In genomic region chr14:29998747-29999474, GRCm38 (mm10) we compare ENCODE assay signal across 22 mouse cellular contexts. TPM values are rescaled to one million over a fixed set of nuclear protein-coding genes. Genes with fewer than 3 reads are reported as not detected.
DNase-seq lines count a peak whose midpoint lies in the region; ATAC-seq lines count a peak whose summit lies in the region.
"Had no signal": no experiment of that assay in that cellular context is flagged by ENCODE, and none has a peak within 500 bp of the region (broad histone marks: within the 10 kb centered on the region; RNA-seq: fewer than 3 reads in every experiment).

No protein-coding gene starts in this region.

- no peak overlapping the region for H3K27ac ChIP-seq in hindbrain, embryonic 15.5 days (replicated peaks)
- no peak overlapping the region for H3K27ac ChIP-seq in hindbrain, embryonic 12.5 days
- H3K27ac ChIP-seq in neural tube, embryonic 15.5 days (replicated peaks), result no peak overlapping the region
- no peak overlapping the region for H3K27ac ChIP-seq in forebrain, embryonic 16.5 days (ENCODE audit: low read length)
- H3K27ac ChIP-seq: heart, embryonic 13.5 days; limb, embryonic 15.5 days; lung, embryonic 15.5 days; macrophage; midbrain, embryonic 10.5 days; stomach, embryonic 15.5 days had no signal

- H3K36me3 ChIP-seq in hindbrain, embryonic 15.5 days, result peaks cover 29% of the 10 kb centered on the region
- H3K36me3 ChIP-seq in hindbrain, embryonic 12.5 days, result peaks cover 33% of the 10 kb centered on the region
- peaks cover 34% of the 10 kb centered on the region for H3K36me3 ChIP-seq in neural tube, embryonic 15.5 days
- H3K36me3 ChIP-seq in forebrain, embryonic 16.5 days (ENCODE audit: control insufficient read depth, insufficient read depth), result peaks cover 15% of the 10 kb centered on the region

- WGBS in hindbrain, embryonic 15.5 days, result 74% methylated on average over 13 of the region's 13 CpGs
- 71% methylated on average over 13 of the region's 13 CpGs for WGBS in hindbrain, embryonic 12.5 days
- WGBS in neural tube, embryonic 15.5 days, result 75% methylated on average over 13 of the region's 13 CpGs
- WGBS in forebrain, embryonic 16.5 days, result 65% methylated on average over 13 of the region's 13 CpGs

- ATAC-seq in hindbrain, embryonic 15.5 days (ENCODE audit: low FRiP score, low read depth), result 0 out of 2 replicates have a peak, but pooled peaks have one; percentile 5
- no peak for ATAC-seq in hindbrain, embryonic 12.5 days (ENCODE audit: low FRiP score)
- peak; percentile 12; the same call in 1 of the 2 replicates for ATAC-seq in neural tube, embryonic 15.5 days (ENCODE audit: low FRiP score)
- peak; percentile 11; the same call in 1 of the 2 replicates for ATAC-seq in forebrain, embryonic 16.5 days
- ATAC-seq: inflammation-experienced regulatory T-cells, adult 6 months had no signal

- no peaks in the 10 kb centered on the region for H3K9me3 ChIP-seq in hindbrain, embryonic 15.5 days
- no peaks in the 10 kb centered on the region for H3K9me3 ChIP-seq in hindbrain, embryonic 12.5 days (replicated peaks)
- no peaks in the 10 kb centered on the region for H3K9me3 ChIP-seq in neural tube, embryonic 15.5 days (replicated peaks)
- H3K9me3 ChIP-seq in forebrain, embryonic 16.5 days (ENCODE audit: control insufficient read depth, low read length), result no peaks in the 10 kb centered on the region
- H3K9me3 ChIP-seq: heart, embryonic 13.5 days; limb, embryonic 15.5 days; lung, embryonic 15.5 days; midbrain, embryonic 10.5 days; stomach, embryonic 15.5 days had no signal

- no peaks in the 10 kb centered on the region for H3K27me3 ChIP-seq in hindbrain, embryonic 15.5 days
- H3K27me3 ChIP-seq in hindbrain, embryonic 12.5 days, result no peaks in the 10 kb centered on the region
- H3K27me3 ChIP-seq in neural tube, embryonic 15.5 days (replicated peaks), result no peaks in the 10 kb centered on the region
- no peaks in the 10 kb centered on the region for H3K27me3 ChIP-seq in forebrain, embryonic 16.5 days (replicated peaks; ENCODE audit: control insufficient read depth, insufficient read depth, low read length)
- H3K27me3 ChIP-seq: limb, embryonic 15.5 days; lung, embryonic 15.5 days; stomach, embryonic 15.5 days had no signal

- no peak overlapping the region for H3K4me2 ChIP-seq in hindbrain, embryonic 15.5 days
- H3K4me2 ChIP-seq in hindbrain, embryonic 12.5 days (replicated peaks), result no peak overlapping the region
- H3K4me2 ChIP-seq in neural tube, embryonic 15.5 days, result no peak overlapping the region
- H3K4me2 ChIP-seq in forebrain, embryonic 16.5 days (ENCODE audit: low read length), result no peak overlapping the region
- H3K4me2 ChIP-seq: heart, embryonic 13.5 days; limb, embryonic 15.5 days; lung, embryonic 15.5 days; stomach, embryonic 15.5 days had no signal

- H3K4me3 ChIP-seq in hindbrain, embryonic 15.5 days, result no peak overlapping the region
- H3K4me3 ChIP-seq in hindbrain, embryonic 12.5 days, result no peak overlapping the region
- no peak overlapping the region for H3K4me3 ChIP-seq in neural tube, embryonic 15.5 days (replicated peaks)
- H3K4me3 ChIP-seq in forebrain, embryonic 16.5 days (replicated peaks; ENCODE audit: low read length), result no peak overlapping the region
- H3K4me3 ChIP-seq: heart, embryonic 13.5 days; limb, embryonic 15.5 days; lung, embryonic 15.5 days; midbrain, embryonic 10.5 days; stomach, embryonic 15.5 days had no signal

- no peaks in the 10 kb centered on the region for H3K4me1 ChIP-seq in hindbrain, embryonic 15.5 days (replicated peaks)
- no peaks in the 10 kb centered on the region; the same call in 1 of the 2 replicates for H3K4me1 ChIP-seq in hindbrain, embryonic 12.5 days
- no peaks in the 10 kb centered on the region for H3K4me1 ChIP-seq in neural tube, embryonic 15.5 days
- H3K4me1 ChIP-seq in forebrain, embryonic 16.5 days (replicated peaks; ENCODE audit: control insufficient read depth, insufficient read depth, low read length), result peaks cover 4% of the 10 kb centered on the region; the same call in 1 of the 2 replicates
- H3K4me1 ChIP-seq: limb, embryonic 15.5 days; midbrain, embryonic 10.5 days; stomach, embryonic 15.5 days had no signal

- no peak for DNase-seq in neural tube, embryonic 10.5 days (ENCODE audit: extremely low spot score, low spot score)
- DNase-seq in MN1 (ENCODE audit: low spot score), result no peak
- no peak for DNase-seq in thymus, postnatal 36 days
- DNase-seq: adrenal gland, postnatal 25 days; cerebellum, adult 18-20 months; cerebellum, postnatal 25 days; heart, adult 11 months; kidney, adult 8-10 months; kidney, postnatal 25 days; right cerebral cortex, postnatal 25 days; thymus, adult 2 months had no signal

- no peak overlapping the region for H3K9ac ChIP-seq in hindbrain, embryonic 15.5 days
- H3K9ac ChIP-seq in hindbrain, embryonic 12.5 days, result no peak overlapping the region
- H3K9ac ChIP-seq in neural tube, embryonic 15.5 days (replicated peaks), result no peak overlapping the region
- no peak overlapping the region for H3K9ac ChIP-seq in forebrain, embryonic 16.5 days (replicated peaks; ENCODE audit: low read depth, low read length)
- H3K9ac ChIP-seq: heart, embryonic 13.5 days; limb, embryonic 15.5 days; lung, embryonic 15.5 days; stomach, embryonic 15.5 days had no signal

RNA-seq across cellular contexts. Expression of gene Il17rb, which starts 9.8 kb away (rescaled TPM):
- 1.8 TPM in 2 replicates for polyA plus RNA-seq in hindbrain, embryonic 15.5 days (2015; fragmentation: Nextera tagmentation; extraction: Ambion mirVana)
- polyA plus RNA-seq in hindbrain, embryonic 12.5 days (2016; fragmentation: Nextera tagmentation; extraction: Ambion mirVana), result 1.0 and 1.7 TPM in 2 replicates
- polyA plus RNA-seq in neural tube, embryonic 15.5 days (2015; fragmentation: Nextera tagmentation; extraction: Ambion mirVana), result 0.96 and 4.2 TPM in 2 replicates
- 1.3 and 2.2 TPM in 2 replicates for polyA plus RNA-seq in forebrain, embryonic 16.5 days (2015; fragmentation: Nextera tagmentation; extraction: Ambion mirVana)
- polyA plus RNA-seq: macrophage had no signal

RNA-seq across cellular contexts. Expression of gene Chdh, which starts 9.9 kb away (rescaled TPM):
- polyA plus RNA-seq in hindbrain, embryonic 15.5 days (2015; fragmentation: Nextera tagmentation; extraction: Ambion mirVana), result 0.43 and 0.53 TPM in 2 replicates
- polyA plus RNA-seq in hindbrain, embryonic 12.5 days (2016; fragmentation: Nextera tagmentation; extraction: Ambion mirVana), result 0.17 and 0.18 TPM in 2 replicates
- polyA plus RNA-seq in neural tube, embryonic 15.5 days (2015; fragmentation: Nextera tagmentation; extraction: Ambion mirVana), result 0.52 and 1.7 TPM in 2 replicates
- polyA plus RNA-seq in forebrain, embryonic 16.5 days (2015; fragmentation: Nextera tagmentation; extraction: Ambion mirVana), result 0.12 and 0.66 TPM in 2 replicates
- polyA plus RNA-seq: midbrain, embryonic 10.5 days had no signal

RNA-seq across cellular contexts. Expression of gene Actr8, which starts 20.8 kb away (rescaled TPM):
- polyA plus RNA-seq in hindbrain, embryonic 15.5 days (2015; fragmentation: Nextera tagmentation; extraction: Ambion mirVana), result 73.7 and 82.4 TPM in 2 replicates
- polyA plus RNA-seq in hindbrain, embryonic 12.5 days (2016; fragmentation: Nextera tagmentation; extraction: Ambion mirVana), result 87.1 and 92.8 TPM in 2 replicates
- polyA plus RNA-seq in neural tube, embryonic 15.5 days (2015; fragmentation: Nextera tagmentation; extraction: Ambion mirVana), result 74.6 TPM in 2 replicates
- polyA plus RNA-seq in forebrain, embryonic 16.5 days (2015; fragmentation: Nextera tagmentation; extraction: Ambion mirVana), result 92.0 and 92.8 TPM in 2 replicates

RNA-seq across cellular contexts. Expression of gene Selenok, which starts 30.8 kb away (rescaled TPM):
- 393 and 406 TPM in 2 replicates for polyA plus RNA-seq in hindbrain, embryonic 15.5 days (2015; fragmentation: Nextera tagmentation; extraction: Ambion mirVana)
- 382 and 390 TPM in 2 replicates for polyA plus RNA-seq in hindbrain, embryonic 12.5 days (2016; fragmentation: Nextera tagmentation; extraction: Ambion mirVana)
- polyA plus RNA-seq in neural tube, embryonic 15.5 days (2015; fragmentation: Nextera tagmentation; extraction: Ambion mirVana), result 355 and 416 TPM in 2 replicates
- polyA plus RNA-seq in forebrain, embryonic 16.5 days (2015; fragmentation: Nextera tagmentation; extraction: Ambion mirVana), result 413 and 432 TPM in 2 replicates
